Mouse (Mus musculus) stomach, postnatal 0 days (tissue): ENCODE measurements around the gene Cadm1. TPM values are rescaled to one million over a fixed set of nuclear protein-coding genes. Genes with fewer than 3 reads are reported as not detected.

Source experiments
- ATAC-seq: fragments of 200-750 bp; cut with Nextera tagmentation; 2 replicates; pipeline ENCODE4 v1.8.0; 2017; ENCODE audit not compliant: low FRiP score, low TSS enrichment
- DNase-seq: peaks from one replicate; pipeline ENCODE4 v3.0.0-alpha.2; 2016; ENCODE audit warnings: low spot score
- H3K27ac ChIP-seq: fragments of 300-500 bp; sonication (generic); replicated peaks from 2 replicates; pipeline ENCODE4 v1.5.1; 2014; ENCODE audit warnings: mild to moderate bottlenecking, control low read depth
- H3K27me3 ChIP-seq: fragments of 300-500 bp; sonication (generic); 2 replicates; pipeline ENCODE4 v1.6.1; 2014; ENCODE audit warnings: low read length; ENCODE audit not compliant: control insufficient read depth, insufficient read depth
- H3K36me3 ChIP-seq: fragments of 300-500 bp; sonication (generic); 2 replicates; pipeline ENCODE4 v1.6.1; 2014; ENCODE audit warnings: low read length, mixed read lengths; ENCODE audit not compliant: control insufficient read depth, insufficient read depth
- H3K4me1 ChIP-seq: fragments of 300-500 bp; sonication (generic); replicated peaks from 2 replicates; pipeline ENCODE4 v1.6.1; 2014; ENCODE audit warnings: antibody characterized with exemption; ENCODE audit not compliant: control insufficient read depth, insufficient read depth
- H3K4me2 ChIP-seq: fragments of 300-500 bp; sonication (generic); replicated peaks from 2 replicates; pipeline ENCODE4 v1.6.1; 2014; ENCODE audit warnings: low read depth, mild to moderate bottlenecking, control low read depth, moderate library complexity
- H3K4me3 ChIP-seq: fragments of 300-500 bp; sonication (generic); 2 replicates; pipeline ENCODE4 v1.5.1; 2014; ENCODE audit warnings: low read depth, low read length, control low read depth
- H3K9ac ChIP-seq: fragments of 300-500 bp; sonication (generic); 2 replicates; pipeline ENCODE4 v1.6.1; 2014; ENCODE audit warnings: mild to moderate bottlenecking, low read length, control low read depth, mixed read lengths
- H3K9me3 ChIP-seq: fragments of 300-500 bp; sonication (generic); 2 replicates; pipeline ENCODE4 v1.6.1; 2016; ENCODE audit warnings: low read length; ENCODE audit not compliant: control insufficient read depth
- CTCF ChIP-seq: IDR thresholded peaks from 2 replicates; pipeline ENCODE4 v1.5.1; 2016; ENCODE audit warnings: antibody characterized with exemption, low read depth, mild to moderate bottlenecking, moderate library complexity
- EP300 ChIP-seq: optimal IDR thresholded peaks from 2 replicates; pipeline ENCODE3; 2016; ENCODE audit warnings: antibody characterized with exemption
- WGBS: fragments of 180-500 bp; shearing (Covaris S2); extraction: QIAGEN DNeasy Blood & Tissue Kit; methylation state at CpG from one replicate; pipeline ENCODE4 v1.1.7; 2014; 5-methylcytosine and 5-hydroxymethylcytosine counted together
- polyA plus RNA-seq: library from polyadenylated mRNA; unstranded; fragments of >200 nt; fragmentation: Nextera tagmentation; extraction: Ambion mirVana; gene quantifications from 2 replicates; pipeline ENCODE4 v1.2.1, GENCODE M21; 2015

Cadm1 gene
- polyA plus RNA-seq, 1 experiment from 2014 or later, result 18.3 TPM

DNA sequence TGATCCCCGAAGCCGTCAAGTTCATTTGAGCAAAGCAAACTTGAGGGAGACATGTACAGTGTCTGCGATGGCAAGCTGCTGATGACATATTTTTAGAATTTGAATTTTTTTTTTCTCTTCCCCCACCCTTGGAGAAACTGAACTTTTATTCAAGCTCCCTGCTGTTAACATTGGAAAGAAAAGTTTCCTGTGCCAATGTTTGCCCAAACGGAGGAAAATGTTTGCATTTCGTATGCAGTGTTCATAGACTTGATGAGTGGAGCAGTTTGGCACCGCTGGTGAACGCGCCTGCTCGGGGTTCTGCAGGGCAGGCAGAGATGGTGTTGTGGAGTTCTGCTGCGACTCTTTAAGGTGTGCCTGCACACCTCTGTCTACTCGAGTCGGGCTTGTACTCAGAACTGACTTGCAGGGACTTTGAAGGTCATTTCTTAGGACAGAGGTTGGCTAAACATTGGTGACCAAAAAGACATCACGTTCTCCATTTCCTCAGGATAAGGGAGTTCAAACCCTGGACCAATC, 83.0 kb downstream of the Cadm1 start:
- DNase-seq (peak; percentile 34), ATAC-seq (no peak)
- 55% methylated on average over 13 of the region's 13 CpGs for whole genome bisulfite sequencing
- Histone ChIP-seq H3K9ac (no peak overlapping the region), H3K4me3 (no peak overlapping the region), H3K27me3 (no peaks in the 10 kb centered on the region), H3K4me1 (no peaks in the 10 kb centered on the region), H3K9me3 (no peaks in the 10 kb centered on the region), H3K27ac (no peak overlapping the region), H3K36me3 (no peaks in the 10 kb centered on the region), H3K4me2 (no peak overlapping the region)
- TF ChIP-seq CTCF (no peak), EP300 (no peak)

DNA sequence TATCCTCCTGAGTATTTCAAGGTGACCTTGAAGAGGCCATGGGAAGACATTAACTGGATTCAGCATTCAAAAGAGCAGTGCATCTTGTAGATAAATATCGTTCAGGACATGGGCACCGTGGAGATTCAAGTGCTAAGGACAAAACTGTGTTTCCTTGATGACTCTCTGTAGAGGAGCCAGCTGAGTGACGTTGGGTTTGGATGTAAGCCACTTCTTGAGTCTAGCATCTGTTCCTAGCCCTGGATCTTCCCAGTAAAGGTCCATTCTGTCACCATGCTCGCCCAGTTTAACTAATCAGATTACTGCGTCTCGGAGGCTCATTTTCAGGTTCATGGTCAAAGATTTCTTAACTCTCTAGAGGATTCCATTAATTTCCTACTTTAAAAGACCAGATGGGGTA, 85.1 kb downstream of the Cadm1 start:
- no peak for ATAC-seq
- no peak overlapping the region for H3K4me3 ChIP-seq
- WGBS, result 77% methylated on average over 6 of the region's 6 CpGs
- TF ChIP-seq EP300 (no peak), CTCF (no peak)
- no peaks in the 10 kb centered on the region for H3K27me3 ChIP-seq
- H3K4me1 ChIP-seq, result no peaks in the 10 kb centered on the region
- no peak for DNase-seq
- no peak overlapping the region for H3K4me2 ChIP-seq
- H3K9me3 ChIP-seq, result no peaks in the 10 kb centered on the region
- H3K36me3 ChIP-seq, result no peaks in the 10 kb centered on the region
- H3K27ac ChIP-seq, result no peak overlapping the region
- H3K9ac ChIP-seq, result no peak overlapping the region

DNA sequence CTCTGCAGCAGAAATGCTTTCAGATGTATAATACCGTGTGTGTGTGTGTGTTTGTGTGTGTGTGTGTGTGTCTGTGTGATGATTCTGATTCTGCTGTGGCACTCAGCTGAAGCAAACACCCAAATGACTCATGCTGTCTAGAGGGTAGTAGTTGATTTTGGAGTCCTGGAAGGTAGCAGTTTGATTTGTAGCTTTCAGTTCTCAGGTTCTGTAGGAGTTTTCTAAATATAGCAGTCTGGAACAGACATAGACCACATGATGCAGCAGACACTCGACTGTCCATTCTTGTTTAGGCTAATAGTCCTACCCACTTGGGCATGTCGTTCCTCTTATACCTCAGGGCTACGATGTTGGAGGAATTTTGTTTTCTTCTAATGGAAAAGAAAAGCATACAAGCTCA, 86.4 kb downstream of the Cadm1 start:
- Histone ChIP-seq H3K36me3 (no peaks in the 10 kb centered on the region), H3K27ac (no peak overlapping the region), H3K9ac (no peak overlapping the region), H3K4me3 (no peak overlapping the region), H3K4me1 (no peaks in the 10 kb centered on the region), H3K4me2 (no peak overlapping the region), H3K27me3 (no peaks in the 10 kb centered on the region), H3K9me3 (no peaks in the 10 kb centered on the region)
- TF ChIP-seq EP300, result no peak
- TF ChIP-seq CTCF, result no peak
- no peak for DNase-seq
- no peak for ATAC-seq
- WGBS, result 60% methylated on average over 4 of the region's 4 CpGs

GRCm38 (mm10) chr9:47619501-47620029, 89.6 kb downstream of the Cadm1 start:
- Histone ChIP-seq H3K9ac (no peak overlapping the region), H3K36me3 (no peaks in the 10 kb centered on the region), H3K4me2 (no peak overlapping the region), H3K9me3 (no peaks in the 10 kb centered on the region), H3K27me3 (no peaks in the 10 kb centered on the region), H3K27ac (no peak overlapping the region), H3K4me1 (peaks cover 6% of the 10 kb centered on the region), H3K4me3 (no peak overlapping the region)
- WGBS, result 75% methylated on average over 8 of the region's 8 CpGs
- ATAC-seq, result peak; percentile 40; the same call in 1 of the 2 replicates
- DNase-seq, result no peak
- TF ChIP-seq CTCF (no peak), EP300 (no peak)

- Histone ChIP-seq H3K4me2 (no peak overlapping the region), H3K4me3 (no peak overlapping the region), H3K4me1 (peaks cover 6% of the 10 kb centered on the region), H3K36me3 (no peaks in the 10 kb centered on the region), H3K27me3 (no peaks in the 10 kb centered on the region), H3K27ac (no peak overlapping the region), H3K9me3 (no peaks in the 10 kb centered on the region), H3K9ac (no peak overlapping the region)
- DNase-seq (no peak), ATAC-seq (peak; percentile 55; the same call in 1 of the 2 replicates)
- no peak for TF ChIP-seq EP300
- TF ChIP-seq CTCF, result no peak
- WGBS, result 29% methylated on average over 12 of the region's 12 CpGs
Observed at GRCm38 (mm10) chr9:47623447-47624445, 93.8 kb downstream of the Cadm1 start.
